In genomic region chr2:166408806-166409205, GRCm38 (mm10) we compare ENCODE assay signal across 20 mouse cellular contexts.
A peak's percentile ranks its signal among the peaks of the same experiment; 100 is the strongest.
DNase-seq lines count a peak whose midpoint lies in the region; ATAC-seq and TF ChIP-seq lines count a peak whose summit lies in the region.
"Had no signal": no experiment of that assay in that cellular context is flagged by ENCODE, and none has a peak within 500 bp of the region (broad histone marks: within the 10 kb centered on the region; RNA-seq: fewer than 3 reads in every experiment).

No protein-coding gene starts in this region.

- TF ChIP-seq CTCF in kidney, adult 2 months (conservative IDR thresholded peaks at IDR 0.05; ENCODE audit: insufficient read depth, insufficient read length, low read depth, low read length): no peak

- no peak overlapping the region for H3K4me3 ChIP-seq in kidney, adult 2 months (ENCODE audit: insufficient read depth, low read depth, low read length)
- no peak overlapping the region for H3K4me3 ChIP-seq in embryonic facial prominence, embryonic 10.5 days
- H3K4me3 ChIP-seq in kidney, embryonic 15.5 days (replicated peaks): no peak overlapping the region
- H3K4me3 ChIP-seq: forebrain, embryonic 13.5 days; heart, adult 2 months; heart, embryonic 12.5 days; hindbrain, embryonic 10.5 days had no signal

- no peaks in the 10 kb centered on the region for H3K4me1 ChIP-seq in kidney, adult 2 months (ENCODE audit: control insufficient read depth, insufficient read depth, low read length)
- peaks cover 72% of the 10 kb centered on the region for H3K4me1 ChIP-seq in embryonic facial prominence, embryonic 10.5 days
- H3K4me1 ChIP-seq in kidney, embryonic 15.5 days: peaks cover 56% of the 10 kb centered on the region

- no peaks in the 10 kb centered on the region for H3K36me3 ChIP-seq in kidney, adult 2 months (ENCODE audit: control insufficient read depth, insufficient read depth, low read length)
- no peaks in the 10 kb centered on the region for H3K36me3 ChIP-seq in embryonic facial prominence, embryonic 10.5 days (replicated peaks)
- H3K36me3 ChIP-seq in kidney, embryonic 15.5 days: no peaks in the 10 kb centered on the region
- H3K36me3 ChIP-seq: heart, embryonic 12.5 days; hindbrain, embryonic 10.5 days had no signal

- H3K4me2 ChIP-seq in kidney, embryonic 15.5 days: no peak overlapping the region
- H3K4me2 ChIP-seq: forebrain, embryonic 13.5 days; heart, embryonic 12.5 days; hindbrain, embryonic 14.5 days had no signal

- 0 out of 2 replicates have a peak, but pooled peaks have one; percentile 38 for ATAC-seq in kidney, embryonic 15.5 days (replicated peaks; ENCODE audit: low FRiP score)
- ATAC-seq: activated CD4-positive, CD25-positive, alpha-beta regulatory T cell, adult 4 months; forebrain, embryonic 13.5 days; forebrain, postnatal 0 days had no signal

- H3K27me3 ChIP-seq in kidney, adult 2 months (replicated peaks; ENCODE audit: control insufficient read depth, insufficient read depth, low read length): no peaks in the 10 kb centered on the region
- no peaks in the 10 kb centered on the region for H3K27me3 ChIP-seq in embryonic facial prominence, embryonic 10.5 days (replicated peaks; ENCODE audit: low read depth, poor library complexity, severe bottlenecking)
- H3K27me3 ChIP-seq in kidney, embryonic 15.5 days: peaks cover 27% of the 10 kb centered on the region
- H3K27me3 ChIP-seq: forebrain, embryonic 13.5 days; heart, embryonic 12.5 days had no signal

- peak; percentile 53 for DNase-seq in kidney, adult 2 months
- DNase-seq in kidney, postnatal 10 days: no peak
- no peak for DNase-seq in embryonic facial prominence, embryonic 10.5 days (ENCODE audit: low spot score)
- DNase-seq in kidney, postnatal 25 days: peak; percentile 34 to 75
- no peak for DNase-seq in layer of hippocampus, adult 18-20 months (ENCODE audit: low spot score in 2 of 2)
- DNase-seq in T-cell, adult 2 months (ENCODE audit: low spot score): no peak
- DNase-seq in thymus, postnatal 36 days: no peak
- DNase-seq: adrenal gland, postnatal 14 days; cerebellum, adult 2 months; cerebellum, postnatal 10 days; embryo, embryonic 11 days; forebrain, postnatal 0 days; gastrocnemius, postnatal 14 days; heart, adult 2 months had no signal

- H3K9me3 ChIP-seq in embryonic facial prominence, embryonic 10.5 days: peaks cover 8% of the 10 kb centered on the region
- no peaks in the 10 kb centered on the region for H3K9me3 ChIP-seq in kidney, embryonic 15.5 days (replicated peaks)
- H3K9me3 ChIP-seq: hindbrain, embryonic 10.5 days had no signal

- H3K9ac ChIP-seq in kidney, embryonic 15.5 days: no peak overlapping the region
- H3K9ac ChIP-seq: forebrain, embryonic 13.5 days; forebrain, postnatal 0 days; heart, embryonic 12.5 days; hindbrain, embryonic 14.5 days had no signal

- TF ChIP-seq POLR2A in kidney, adult 2 months (IDR thresholded peaks at IDR 0.05; ENCODE audit: low read depth, low read length): no peak

- H3K27ac ChIP-seq in kidney, adult 2 months (ENCODE audit: insufficient read depth, low read depth, low read length): no peak overlapping the region
- H3K27ac ChIP-seq in embryonic facial prominence, embryonic 10.5 days (replicated peaks): peak overlapping the region; percentile 42; the same call in 1 of the 2 replicates
- no peak overlapping the region for H3K27ac ChIP-seq in kidney, embryonic 15.5 days
- H3K27ac ChIP-seq: forebrain, embryonic 13.5 days; heart, adult 2 months; hindbrain, embryonic 10.5 days; hindbrain, embryonic 14.5 days had no signal

- WGBS in kidney, adult 2 months: 61% methylated on average over 4 of the region's 4 CpGs
- WGBS in embryonic facial prominence, embryonic 10.5 days: 90% methylated on average over 4 of the region's 4 CpGs
- 70% methylated on average over 4 of the region's 4 CpGs for WGBS in kidney, embryonic 15.5 days

Comparison
In these comparisons a context has a peak if more than half of its experiments do, and no peak if none do; other contexts are left out.
1. DNase-seq: peak in kidney, adult 2 months (single experiment) and kidney, postnatal 25 days (2 of 2); none in kidney, postnatal 10 days (single experiment), embryonic facial prominence, embryonic 10.5 days (single experiment), layer of hippocampus, adult 18-20 months (0 of 2), T-cell, adult 2 months (single experiment) and thymus, postnatal 36 days (0 of 2).